Mouse (Mus musculus) embryonic stem cell, embryonic (primary cell): ENCODE data around the gene Srcin1.

Experiments used
- CTCF ChIA-PET, 4 experiments: fragments of 300-600 bp in 2 of 4; fragments of 350-600 bp in 2 of 4; sonication (Branson Sonifier 250); formaldehyde crosslinking; loops; one replicate each; lab custom pipeline; 2022; ENCODE audit warnings: inconsistent platforms in 2 of 4; lab: Charles Lee
- POLR2A ChIA-PET, 4 experiments: fragments of 300-600 bp in 2 of 4; fragments of 350-600 bp in 2 of 4; sonication (Branson Sonifier 250); formaldehyde crosslinking; loops; one replicate each; lab custom pipeline; 2022; ENCODE audit warnings: antibody characterized with exemption in 4 of 4, inconsistent platforms in 1 of 4; lab: Charles Lee

The Srcin1 gene

GRCm38 (mm10) chr11:97536083-97536747 is 39.8 kb downstream of the Srcin1 start:
- ChIA-PET POLR2A (interaction anchor here (0.5 to 2.7 kb wide), 26 partner anchors 8 to 135 kb away, joined by 3 to 13 read pairs (median 4); no protein-coding TSS in a partner anchor), CTCF (interaction anchor here (0.6 to 2.6 kb wide), 22 partner anchors 10 to 136 kb away, joined by 3 to 9 read pairs (median 4); partner anchors contain the start of gene Srcin1 (in 2 of the 4))

GRCm38 (mm10) chr11:97535660-97536059 is 40.3 kb downstream of the Srcin1 start:
- CTCF ChIA-PET, result interaction anchor here (0.6 to 2.6 kb wide), 7 partner anchors 10 to 52 kb away, joined by 3 to 9 read pairs (median 7); partner anchors contain the start of gene Srcin1 (in 2 of the 4)
- POLR2A ChIA-PET, result interaction anchor here in 2 of 4 experiments (0.5 to 2.7 kb wide), 6 partner anchors 8 to 108 kb away, joined by 3 to 12 read pairs (median 4); no protein-coding TSS in a partner anchor

GRCm38 (mm10) chr11:97535308-97535630 is 40.7 kb downstream of the Srcin1 start:
- ChIA-PET POLR2A (interaction anchor here in 1 of 4 experiments (1.5 kb wide), 1 partner anchor 9 kb away, joined by 4 read pairs; no protein-coding TSS in a partner anchor), CTCF (interaction anchor here in 1 of 4 experiments (1.9 kb wide), 1 partner anchor 22 kb away, joined by 4 read pairs; no protein-coding TSS in a partner anchor)

GRCm38 (mm10) chr11:97534442-97535307 is 41.3 kb downstream of the Srcin1 start:
- POLR2A ChIA-PET, result interaction anchor here in 2 of 4 experiments (0.7 to 3.1 kb wide), 4 partner anchors 9 to 308 kb away, joined by 3 to 16 read pairs (median 6); no protein-coding TSS in a partner anchor
- CTCF ChIA-PET, result interaction anchor here in 1 of 4 experiments (1.2 kb wide), 1 partner anchor 38 kb away, joined by 3 read pairs; no protein-coding TSS in a partner anchor

- POLR2A ChIA-PET, result interaction anchor here in 2 of 4 experiments (0.6 to 4.5 kb wide), 19 partner anchors 10 to 1372 kb away, joined by 3 to 16 read pairs (median 4); partner anchors contain the start of genes Arhgap23 (in 1 of the 2) and Kpnb1 (in 1 of the 2)
- CTCF ChIA-PET, result interaction anchor here (0.6 to 3.9 kb wide), 8 partner anchors 11 to 206 kb away, joined by 3 to 41 read pairs (median 10); partner anchors contain the start of gene 4933428G20Rik (in 1 of the 4)
Observed at GRCm38 (mm10) chr11:97533653-97534052, 42.3 kb downstream of the Srcin1 start.

GRCm38 (mm10) chr11:97532950-97533582 is 42.9 kb downstream of the Srcin1 start:
- ChIA-PET POLR2A (interaction anchor here in 2 of 4 experiments (0.6 to 4.5 kb wide), 30 partner anchors 8 to 1372 kb away, joined by 3 to 42 read pairs (median 5); partner anchors contain the start of genes Arhgap23 (in 1 of the 2) and Kpnb1 (in 1 of the 2)), CTCF (interaction anchor here (0.6 to 3.9 kb wide), 23 partner anchors 11 to 255 kb away, joined by 3 to 41 read pairs (median 12); partner anchors contain the start of genes Srcin1 (in 2 of the 4) and 4933428G20Rik (in 1 of the 4))

- ChIA-PET CTCF (interaction anchor here (0.5 to 3.9 kb wide), 76 partner anchors 8 to 254 kb away, joined by 3 to 41 read pairs (median 5); partner anchors contain the start of genes Srcin1 (in 4 of the 4), 4933428G20Rik (in 1 of the 4) and Arhgap23 (in 1 of the 4)), POLR2A (interaction anchor here (0.6 to 4.5 kb wide), 39 partner anchors 9 to 349 kb away, joined by 3 to 42 read pairs (median 5); partner anchors contain the start of genes Srcin1 (in 2 of the 4) and Kpnb1 (in 1 of the 4))
Observed at GRCm38 (mm10) chr11:97532354-97532753, 43.6 kb downstream of the Srcin1 start.

- POLR2A ChIA-PET, result interaction anchor here (0.6 to 4.5 kb wide), 71 partner anchors 8 to 350 kb away, joined by 3 to 42 read pairs (median 4); partner anchors contain the start of genes Srcin1 (in 3 of the 4), Epop (in 2 of the 4), Kpnb1 (in 1 of the 4) and Mllt6 (in 1 of the 4)
- CTCF ChIA-PET, result interaction anchor here (0.5 to 3.9 kb wide), 118 partner anchors 9 to 841 kb away, joined by 3 to 41 read pairs (median 4); partner anchors contain the start of genes Srcin1 (in 4 of the 4), 4933428G20Rik (in 1 of the 4), Arhgap23 (in 1 of the 4) and Epop (in 1 of the 4)
Observed at GRCm38 (mm10) chr11:97531381-97532260, 44.4 kb downstream of the Srcin1 start.

- CTCF ChIA-PET, result interaction anchor here (0.5 to 3.9 kb wide), 107 partner anchors 8 to 841 kb away, joined by 3 to 41 read pairs (median 5); partner anchors contain the start of genes Srcin1 (in 4 of the 4), 4933428G20Rik (in 1 of the 4), Arhgap23 (in 1 of the 4) and Epop (in 1 of the 4)
- POLR2A ChIA-PET, result interaction anchor here in 3 of 4 experiments (0.6 to 4.5 kb wide), 57 partner anchors 8 to 215 kb away, joined by 3 to 42 read pairs (median 4); partner anchors contain the start of genes Epop (in 2 of the 3), Srcin1 (in 2 of the 3), Mllt6 (in 1 of the 3) and Mrpl45 (in 1 of the 3)
Observed at GRCm38 (mm10) chr11:97530961-97531360, 45.0 kb downstream of the Srcin1 start.

- ChIA-PET CTCF (interaction anchor here in 3 of 4 experiments (0.6 to 3.9 kb wide), 3 partner anchors 29 to 237 kb away, joined by 4 to 41 read pairs (median 6); no protein-coding TSS in a partner anchor), POLR2A (interaction anchor here in 3 of 4 experiments (0.7 to 4.5 kb wide), 11 partner anchors 9 to 97 kb away, joined by 3 to 42 read pairs (median 5); no protein-coding TSS in a partner anchor)
Observed at GRCm38 (mm10) chr11:97530069-97530468, 45.9 kb downstream of the Srcin1 start.

- CTCF ChIA-PET, result interaction anchor here in 1 of 4 experiments (1.3 kb wide), 1 partner anchor 54 kb away, joined by 5 read pairs; no protein-coding TSS in a partner anchor
- POLR2A ChIA-PET, result interaction anchor here in 1 of 4 experiments (0.7 to 3.0 kb wide), 8 partner anchors 9 to 176 kb away, joined by 3 to 14 read pairs (median 4); no protein-coding TSS in a partner anchor
Observed at GRCm38 (mm10) chr11:97528282-97528808, 47.6 kb downstream of the Srcin1 start.

- CTCF ChIA-PET, result interaction anchor here (0.6 to 1.1 kb wide), 7 partner anchors 12 to 788 kb away, joined by 3 to 7 read pairs (median 4); no protein-coding TSS in a partner anchor
- POLR2A ChIA-PET, result interaction anchor here in 3 of 4 experiments (1.0 to 1.5 kb wide), 5 partner anchors 12 to 110 kb away, joined by 3 to 7 read pairs (median 4); partner anchors contain the start of gene Arhgap23 (in 1 of the 3)
Observed at GRCm38 (mm10) chr11:97525313-97525712, 50.7 kb downstream of the Srcin1 start.

GRCm38 (mm10) chr11:97524306-97524705 is 51.7 kb downstream of the Srcin1 start:
- POLR2A ChIA-PET, result interaction anchor here (0.5 to 5.7 kb wide), 10 partner anchors 7 to 109 kb away, joined by 3 to 42 read pairs (median 6); partner anchors contain the start of gene Arhgap23 (in 1 of the 4)
- CTCF ChIA-PET, result interaction anchor here in 3 of 4 experiments (0.6 to 4.3 kb wide), 3 partner anchors 7 to 45 kb away, joined by 3 to 22 read pairs (median 12); no protein-coding TSS in a partner anchor

- ChIA-PET CTCF (interaction anchor here in 2 of 4 experiments (1.1 to 4.3 kb wide), 4 partner anchors 8 to 52 kb away, joined by 3 to 22 read pairs (median 9); partner anchors contain the start of gene Srcin1 (in 1 of the 2)), POLR2A (interaction anchor here in 3 of 4 experiments (0.5 to 5.7 kb wide), 17 partner anchors 7 to 273 kb away, joined by 3 to 42 read pairs (median 4); no protein-coding TSS in a partner anchor)
Observed at GRCm38 (mm10) chr11:97523827-97524261, 52.1 kb downstream of the Srcin1 start.
